15 mouse cellular contexts compared by ENCODE assay signal in the genomic region with DNA sequence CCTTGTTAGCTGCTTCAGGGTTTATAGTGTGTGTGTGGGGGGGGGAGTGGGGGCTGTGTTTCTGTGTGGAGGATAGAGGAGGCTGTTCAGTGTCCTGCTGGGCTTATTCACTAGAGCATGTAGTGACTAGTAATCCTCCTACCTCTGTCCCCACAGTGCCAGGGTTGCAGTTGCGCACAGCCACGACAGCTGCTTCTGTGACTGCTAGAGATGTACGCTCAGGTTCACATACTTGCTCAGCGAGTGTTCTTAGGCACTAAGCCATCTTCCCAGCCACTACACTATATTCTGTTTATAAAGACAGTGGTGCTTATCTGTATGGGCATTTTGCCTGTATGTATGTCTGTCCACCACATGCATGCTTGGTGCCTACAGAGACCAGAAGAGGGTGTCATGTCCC.
"Had no signal": no experiment of that assay in that cellular context is flagged by ENCODE, and none has a peak within 500 bp of the region (broad histone marks: within the 10 kb centered on the region; RNA-seq: fewer than 3 reads in every experiment).

No protein-coding gene starts in this region.

- H3K4me2 ChIP-seq: neural tube, embryonic 12.5 days; stomach, embryonic 15.5 days had no signal

- H3K27me3 ChIP-seq: neural tube, embryonic 12.5 days; stomach, embryonic 15.5 days had no signal

- ATAC-seq: lung, postnatal 0 days had no signal

- H3K36me3 ChIP-seq: midbrain, embryonic 10.5 days; neural tube, embryonic 12.5 days; stomach, embryonic 15.5 days had no signal

- H3K27ac ChIP-seq: layer of hippocampus, adult 2 months; liver, embryonic 14.5 days; midbrain, embryonic 10.5 days; neural tube, embryonic 12.5 days; stomach, embryonic 15.5 days had no signal

- H3K4me3 ChIP-seq: layer of hippocampus, adult 2 months; midbrain, embryonic 10.5 days; neural tube, embryonic 12.5 days; stomach, embryonic 15.5 days had no signal

- H3K9ac ChIP-seq: liver, embryonic 14.5 days; neural tube, embryonic 12.5 days; stomach, embryonic 15.5 days had no signal

- H3K9me3 ChIP-seq: midbrain, embryonic 10.5 days; neural tube, embryonic 12.5 days; stomach, embryonic 15.5 days had no signal

- DNase-seq: kidney, adult 2 months; kidney, postnatal 36 days; left cerebral cortex, postnatal 4 days; lung, adult 2 months; lung, postnatal 36 days; midbrain, embryonic 14.5 days; right cerebral cortex, postnatal 14 days; thymus, adult 2 months; thymus, postnatal 25 days had no signal
